Mouse (Mus musculus) kidney, postnatal 0 days (tissue): Measurements from ENCODE around the gene Oard1. TPM values are rescaled to one million over a fixed set of nuclear protein-coding genes. Genes with fewer than 3 reads are reported as not detected.

Source experiments
- ATAC-seq: fragments of 200-750 bp; cut with Nextera tagmentation; replicated peaks from 2 replicates; pipeline ENCODE4 v1.8.0; 2017; ENCODE audit warnings: low read depth, moderate number of reproducible peaks, moderate TSS enrichment, moderate library complexity; ENCODE audit not compliant: low FRiP score
- DNase-seq: peaks from one replicate; pipeline ENCODE4 v3.0.0-alpha.2; 2016; ENCODE audit warnings: low spot score
- H3K27ac ChIP-seq: fragments of 300-500 bp; sonication (generic); 2 replicates; pipeline ENCODE4 v1.5.1; 2014; ENCODE audit warnings: mild to moderate bottlenecking
- H3K27me3 ChIP-seq: fragments of 300-500 bp; sonication (generic); 2 replicates; pipeline ENCODE4 v1.6.1; 2014; ENCODE audit warnings: low read length, mixed read lengths; ENCODE audit not compliant: insufficient read depth
- H3K36me3 ChIP-seq: fragments of 300-500 bp; sonication (generic); 2 replicates; pipeline ENCODE4 v1.6.1; 2014; ENCODE audit warnings: low read length, mixed read lengths; ENCODE audit not compliant: insufficient read depth
- H3K4me1 ChIP-seq: fragments of 300-500 bp; sonication (generic); replicated peaks from 2 replicates; pipeline ENCODE4 v1.6.1; 2014; ENCODE audit warnings: antibody characterized with exemption, low read length, mixed read lengths; ENCODE audit not compliant: insufficient read depth
- H3K4me2 ChIP-seq: fragments of 300-500 bp; sonication (generic); 2 replicates; pipeline ENCODE4 v1.6.1; 2014; ENCODE audit warnings: mild to moderate bottlenecking, low read length, moderate library complexity, mixed read lengths
- H3K4me3 ChIP-seq: fragments of 300-500 bp; sonication (generic); replicated peaks from 2 replicates; pipeline ENCODE4 v1.5.1; 2014; ENCODE audit warnings: low read depth, low read length
- H3K9ac ChIP-seq: fragments of 300-500 bp; sonication (generic); 2 replicates; pipeline ENCODE4 v1.6.1; 2014; ENCODE audit warnings: low read depth, low read length
- H3K9me3 ChIP-seq: fragments of 300-500 bp; sonication (generic); replicated peaks from 2 replicates; pipeline ENCODE4 v1.6.1; 2016; ENCODE audit warnings: low read length, inconsistent platforms, mixed read lengths
- CTCF ChIP-seq: IDR thresholded peaks from 2 replicates; pipeline ENCODE4 v1.5.1; 2016; ENCODE audit warnings: antibody characterized with exemption, low read depth, mild to moderate bottlenecking, moderate library complexity
- WGBS: fragments of 180-500 bp; shearing (Covaris S2); extraction: QIAGEN DNeasy Blood & Tissue Kit; methylation state at CpG from one replicate; pipeline ENCODE4 v1.1.7; 2014; 5-methylcytosine and 5-hydroxymethylcytosine counted together
- polyA plus RNA-seq: library from polyadenylated mRNA; unstranded; fragments of >200 nt; fragmentation: Nextera tagmentation; extraction: Ambion mirVana; gene quantifications from 2 replicates; pipeline ENCODE4 v1.2.1, GENCODE M21; 2015

Oard1 gene
- polyA plus RNA-seq, 1 experiment from 2014 or later = 82.6 TPM

DNA sequence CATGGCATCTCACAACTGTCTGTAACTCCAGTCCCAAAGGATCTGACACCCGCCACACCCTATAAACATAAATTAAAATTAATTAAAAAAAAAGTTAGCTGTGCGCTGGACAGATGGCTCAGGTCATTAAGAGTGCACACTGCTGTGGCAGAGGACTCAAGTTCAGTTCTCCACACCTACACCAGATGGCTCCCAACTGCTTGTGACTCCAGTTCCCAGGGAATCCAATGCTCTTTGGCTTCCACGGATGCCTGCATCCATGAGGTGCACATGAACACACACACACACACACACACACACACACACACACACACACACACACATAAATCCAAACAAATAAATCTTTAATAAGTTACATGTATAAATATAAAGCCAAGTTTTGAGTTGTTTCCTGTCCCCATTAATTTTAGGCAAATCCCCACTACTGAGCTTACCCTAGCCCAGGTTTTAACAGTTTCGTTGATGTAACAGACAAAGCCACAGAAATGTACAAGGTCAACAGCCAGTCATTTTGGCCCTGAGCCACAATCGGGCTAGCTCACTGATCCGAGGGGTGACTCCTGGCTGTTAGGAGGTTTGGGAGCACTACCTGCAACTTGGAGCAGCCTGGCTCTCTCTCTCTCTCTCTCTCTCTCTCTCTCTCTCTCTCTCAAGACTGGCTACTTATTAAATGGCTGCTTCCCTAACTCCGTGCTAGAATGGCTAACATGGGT lies 33.1 kb downstream of the Oard1 start:
- peaks cover 1% of the 10 kb centered on the region; the same call in 1 of the 2 replicates for H3K4me1 ChIP-seq
- ATAC-seq = peak; percentile 41
- H3K36me3 ChIP-seq = no peaks in the 10 kb centered on the region
- no peak overlapping the region for H3K4me3 ChIP-seq
- H3K9me3 ChIP-seq = no peaks in the 10 kb centered on the region
- peak; percentile 66 for DNase-seq
- H3K9ac ChIP-seq = no peak overlapping the region
- peak; percentile 44; the same call in 1 of the 2 replicates for TF ChIP-seq CTCF
- 0 out of 2 replicates have a peak overlapping the region, but pooled peaks have one; percentile 37 for H3K27ac ChIP-seq
- H3K27me3 ChIP-seq = no peaks in the 10 kb centered on the region
- no peak overlapping the region for H3K4me2 ChIP-seq
- 34% methylated on average over 7 of the region's 7 CpGs for WGBS

DNA sequence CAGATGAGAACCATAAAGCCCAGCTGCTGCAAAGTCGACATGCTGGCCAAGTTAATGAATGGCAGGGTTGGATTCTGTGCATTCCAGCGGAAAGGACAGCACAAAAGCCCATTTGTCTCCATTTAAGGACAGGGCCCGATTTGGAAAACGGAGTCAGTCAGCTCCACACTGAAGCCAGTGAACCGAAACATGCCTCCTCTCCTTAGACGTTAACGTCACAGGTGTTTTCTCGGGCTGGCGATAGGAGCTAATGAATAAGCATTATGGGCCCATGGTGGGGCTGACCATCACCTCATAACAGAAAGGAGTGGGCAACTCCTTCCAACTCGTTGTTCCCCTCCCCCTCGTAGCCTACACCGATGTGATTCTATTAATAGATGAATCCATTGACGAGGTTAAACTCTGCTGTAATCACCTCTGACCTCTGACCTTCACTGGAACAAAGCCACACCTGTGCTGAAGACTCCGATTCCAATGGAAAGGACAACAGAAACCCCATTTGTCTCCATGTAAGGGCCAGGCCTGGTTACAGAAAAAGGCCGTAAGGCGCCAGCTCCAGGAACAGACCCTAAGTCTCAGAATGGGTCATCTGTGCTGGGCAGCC lies 33.8 kb downstream of the Oard1 start:
- no peak overlapping the region for H3K4me3 ChIP-seq
- ATAC-seq (peak; percentile 79), DNase-seq (no peak)
- H3K9me3 ChIP-seq = no peaks in the 10 kb centered on the region
- WGBS = 54% methylated on average over 16 of the region's 16 CpGs
- H3K9ac ChIP-seq = no peak overlapping the region
- H3K27me3 ChIP-seq = no peaks in the 10 kb centered on the region
- H3K4me1 ChIP-seq = no peaks in the 10 kb centered on the region
- no peak overlapping the region for H3K4me2 ChIP-seq
- no peak for TF ChIP-seq CTCF
- no peaks in the 10 kb centered on the region for H3K36me3 ChIP-seq
- H3K27ac ChIP-seq = 0 out of 2 replicates have a peak overlapping the region, but pooled peaks have one; percentile 37

- Histone ChIP-seq H3K4me3 (no peak overlapping the region), H3K9ac (no peak overlapping the region), H3K4me1 (peaks cover 9% of the 10 kb centered on the region), H3K27ac (no peak overlapping the region), H3K36me3 (no peaks in the 10 kb centered on the region), H3K9me3 (no peaks in the 10 kb centered on the region), H3K4me2 (no peak overlapping the region), H3K27me3 (no peaks in the 10 kb centered on the region)
- WGBS = 67% methylated on average over 8 of the region's 8 CpGs
- no peak for ATAC-seq
- no peak for TF ChIP-seq CTCF
- no peak for DNase-seq
Measured at GRCm38 (mm10) chr17:48447675-48448074, 37.9 kb downstream of the Oard1 start.

- Histone ChIP-seq H3K4me3 (no peak overlapping the region), H3K9ac (no peak overlapping the region), H3K27ac (no peak overlapping the region), H3K27me3 (no peaks in the 10 kb centered on the region), H3K36me3 (no peaks in the 10 kb centered on the region), H3K4me2 (no peak overlapping the region), H3K9me3 (no peaks in the 10 kb centered on the region), H3K4me1 (peaks cover 9% of the 10 kb centered on the region)
- ATAC-seq (no peak), DNase-seq (no peak)
- WGBS = 81% methylated on average over 13 of the region's 13 CpGs
- TF ChIP-seq CTCF = no peak
Measured at GRCm38 (mm10) chr17:48450666-48451352, 41.0 kb downstream of the Oard1 start.

GRCm38 (mm10) chr17:48451353-48451675 lies 41.5 kb downstream of the Oard1 start, which contains the start of gene Tspo2:
Tspo2 (minus strand) TSS chr17:48451522.
- Histone ChIP-seq H3K9me3 (no peaks in the 10 kb centered on the region), H3K4me3 (no peak within 1 kb of the TSS), H3K4me2 (no peak within 1 kb of the TSS), H3K9ac (no peak within 1 kb of the TSS), H3K27ac (peak within 1 kb of the TSS; percentile 40), H3K36me3 (no peaks in the 10 kb centered on the region), H3K27me3 (no peaks in the 10 kb centered on the region), H3K4me1 (peaks cover 9% of the 10 kb centered on the region)
- 44% methylated on average over 7 of the region's 7 CpGs for WGBS
- TF ChIP-seq CTCF = no peak
- ATAC-seq (no peak), DNase-seq (no peak)

GRCm38 (mm10) chr17:48451753-48452444 lies 42.1 kb downstream of the Oard1 start:
- Histone ChIP-seq H3K27me3 (no peaks in the 10 kb centered on the region), H3K27ac (peak overlapping the region; percentile 40), H3K9me3 (no peaks in the 10 kb centered on the region), H3K36me3 (no peaks in the 10 kb centered on the region), H3K4me3 (no peak overlapping the region), H3K4me2 (no peak overlapping the region), H3K4me1 (peaks cover 9% of the 10 kb centered on the region), H3K9ac (no peak overlapping the region)
- no peak for ATAC-seq
- no peak for DNase-seq
- no peak for TF ChIP-seq CTCF
- WGBS = 60% methylated on average over 9 of the region's 9 CpGs
